Mouse (Mus musculus) cortical plate, adult 2 months (tissue): ENCODE measurements at regions not wholly inside any gene's neighbourhood (a gene's known extent, or its start where the extent isn't known, plus 50 kb on each side); places are given as distances from the start of the nearest gene placed in this dataset.

Experiments used
- CTCF ChIP-seq: fragments of 200-500 bp; IDR thresholded peaks from 2 replicates; pipeline ENCODE4 v1.5.1; 2011; ENCODE audit warnings: mild to moderate bottlenecking, control low read depth, low read length; ENCODE audit not compliant: insufficient read depth; ENCODE audit errors: extremely low read depth
- POLR2A ChIP-seq: fragments of 200-500 bp; IDR thresholded peaks from 2 replicates; pipeline ENCODE4 v1.6.1; 2011; ENCODE audit warnings: mild to moderate bottlenecking, low read length, control low read depth; ENCODE audit not compliant: insufficient read depth; ENCODE audit errors: extremely low read depth

- TF ChIP-seq CTCF, result no peak
- no peak for TF ChIP-seq POLR2A
These were observed 70.6 kb upstream of the Six2 start for GRCm38 (mm10) chr17:85758581-85759098.
